Mouse (Mus musculus): ENCODE measurements around the gene Atp2b4. TPM values are rescaled to one million over a fixed set of nuclear protein-coding genes. Genes with fewer than 3 reads are reported as not detected.

Gene Atp2b4
- total RNA-seq, 1 experiment from 2014 or later: 16.7 TPM

DNA sequence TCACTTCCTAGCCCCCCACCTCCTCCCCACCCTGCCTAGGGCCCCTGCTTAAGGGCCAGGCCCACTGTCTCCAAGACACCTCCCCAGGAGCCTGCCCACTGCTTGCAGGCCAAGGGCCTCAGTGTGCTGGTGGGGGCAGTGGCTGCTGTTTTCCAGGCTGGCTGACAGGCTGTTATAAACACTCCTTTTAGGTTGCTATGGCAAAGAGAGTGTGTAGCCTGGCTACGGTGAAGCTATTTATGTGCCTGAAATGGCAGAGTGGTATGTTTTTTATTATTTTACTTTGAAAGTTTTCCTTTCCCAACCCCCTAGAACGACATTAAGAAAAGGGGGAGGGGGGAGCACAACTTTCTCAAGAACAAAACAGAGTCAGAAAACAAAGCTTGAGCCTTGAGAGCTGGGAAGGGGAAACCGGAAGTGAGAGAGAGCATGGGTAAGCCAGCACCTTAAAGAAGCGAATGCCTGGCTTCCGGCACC, 37.9 kb downstream of the Atp2b4 start:
- ATAC-seq (replicated peaks; ENCODE audit: insufficient number of reproducible peaks, low FRiP score, low TSS enrichment, poor library complexity, severe bottlenecking): no peak

DNA sequence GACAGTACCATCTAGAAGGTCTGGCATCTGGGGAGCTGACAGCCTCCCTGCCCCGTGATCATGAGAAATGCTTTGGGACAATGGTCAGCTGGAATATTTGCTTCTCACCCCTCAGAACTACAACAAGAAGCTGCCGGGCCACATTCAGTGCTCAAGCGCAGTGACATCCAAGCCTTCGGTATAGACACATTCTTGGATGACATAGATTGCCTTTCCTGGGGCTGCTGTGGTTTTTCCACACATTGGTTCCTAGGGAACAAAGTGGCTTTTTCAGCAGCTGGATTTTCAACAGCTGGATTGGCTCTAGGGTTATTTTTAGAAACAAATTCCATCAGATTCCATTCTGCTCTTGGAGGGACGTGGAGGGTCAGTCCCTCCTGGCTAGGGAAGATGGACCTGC, 39.6 kb downstream of the Atp2b4 start:
- ATAC-seq (replicated peaks; ENCODE audit: insufficient number of reproducible peaks, low FRiP score, low TSS enrichment, poor library complexity, severe bottlenecking): no peak

DNA sequence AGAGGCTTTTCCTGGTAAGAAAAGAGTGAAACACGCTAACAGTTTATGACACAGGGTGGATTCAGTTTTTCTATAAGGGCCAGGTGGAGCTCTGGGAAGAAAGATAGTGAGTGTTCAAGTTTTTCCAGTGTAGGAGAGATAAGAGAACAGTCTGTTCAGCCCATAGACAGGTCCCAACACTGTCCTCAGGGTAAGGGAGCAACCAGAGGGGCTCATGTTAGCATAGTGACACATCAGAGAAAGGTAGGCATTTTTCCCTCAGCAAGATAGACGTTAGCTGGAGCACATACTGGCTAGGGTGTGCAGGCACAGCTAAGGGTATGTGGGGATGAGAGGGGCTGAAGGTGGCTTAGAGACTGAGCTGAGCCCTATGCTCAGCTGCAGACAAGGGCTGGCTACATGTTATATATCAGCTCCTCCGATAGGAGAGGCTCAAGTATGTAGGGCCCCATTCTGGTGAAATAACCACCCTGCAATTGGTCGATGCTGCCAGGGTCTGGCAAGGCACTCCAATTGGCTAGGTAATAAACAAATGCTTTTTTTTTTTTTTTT, 46.4 kb downstream of the Atp2b4 start:
- no peak for ATAC-seq (replicated peaks; ENCODE audit: insufficient number of reproducible peaks, low FRiP score, low TSS enrichment, poor library complexity, severe bottlenecking)

- ATAC-seq (replicated peaks; ENCODE audit: insufficient number of reproducible peaks, low FRiP score, low TSS enrichment, poor library complexity, severe bottlenecking): no peak
These were observed 47.5 kb downstream of the Atp2b4 start for GRCm38 (mm10) chr1:133753325-133753724.

DNA sequence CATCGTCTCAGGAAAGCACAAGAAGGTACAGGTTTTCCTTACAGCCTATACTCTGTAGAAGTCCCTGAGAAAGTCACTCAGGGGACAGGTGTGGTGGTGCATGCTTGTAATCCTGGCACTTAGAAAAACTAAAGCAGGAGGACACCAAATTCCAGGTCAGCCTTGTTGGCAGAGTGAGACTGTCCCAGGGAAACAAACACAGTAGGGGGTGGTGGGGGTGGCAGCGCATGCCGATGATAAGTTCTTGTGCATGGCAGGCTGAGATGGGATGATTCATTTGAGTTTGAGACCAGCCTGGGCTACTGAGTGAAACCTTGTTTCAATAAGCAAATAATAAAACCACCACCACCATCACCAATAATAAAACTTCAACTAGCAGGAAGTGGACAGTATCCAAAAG, 49.2 kb downstream of the Atp2b4 start:
- no peak for ATAC-seq (replicated peaks; ENCODE audit: insufficient number of reproducible peaks, low FRiP score, low TSS enrichment, poor library complexity, severe bottlenecking)

GRCm38 (mm10) chr1:133749954-133750353, 50.9 kb downstream of the Atp2b4 start:
- no peak for ATAC-seq (replicated peaks; ENCODE audit: insufficient number of reproducible peaks, low FRiP score, low TSS enrichment, poor library complexity, severe bottlenecking)

GRCm38 (mm10) chr1:133745078-133745495, 55.8 kb downstream of the Atp2b4 start:
- no peak for ATAC-seq (replicated peaks; ENCODE audit: insufficient number of reproducible peaks, low FRiP score, low TSS enrichment, poor library complexity, severe bottlenecking)

DNA sequence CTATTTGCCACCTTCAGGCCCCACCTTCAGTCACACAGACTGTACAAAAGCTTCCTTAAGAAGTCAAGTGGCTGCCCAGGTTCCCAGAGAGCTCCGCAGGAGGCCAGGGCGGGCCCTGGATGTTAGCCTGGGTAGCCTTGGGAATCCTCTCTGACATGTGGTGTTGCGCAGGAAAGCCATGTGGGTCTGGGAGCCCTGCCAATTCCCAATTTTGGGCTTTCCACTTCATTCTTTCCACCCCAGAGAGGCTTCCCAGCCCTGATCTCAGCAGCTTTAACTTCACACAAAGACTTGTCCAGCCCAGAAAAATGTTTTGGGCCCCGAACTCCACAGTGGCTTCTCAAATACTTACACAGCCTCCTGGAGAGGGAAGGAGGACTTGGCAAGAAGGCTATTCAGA, 56.2 kb downstream of the Atp2b4 start:
- no peak for ATAC-seq (replicated peaks; ENCODE audit: insufficient number of reproducible peaks, low FRiP score, low TSS enrichment, poor library complexity, severe bottlenecking)

DNA sequence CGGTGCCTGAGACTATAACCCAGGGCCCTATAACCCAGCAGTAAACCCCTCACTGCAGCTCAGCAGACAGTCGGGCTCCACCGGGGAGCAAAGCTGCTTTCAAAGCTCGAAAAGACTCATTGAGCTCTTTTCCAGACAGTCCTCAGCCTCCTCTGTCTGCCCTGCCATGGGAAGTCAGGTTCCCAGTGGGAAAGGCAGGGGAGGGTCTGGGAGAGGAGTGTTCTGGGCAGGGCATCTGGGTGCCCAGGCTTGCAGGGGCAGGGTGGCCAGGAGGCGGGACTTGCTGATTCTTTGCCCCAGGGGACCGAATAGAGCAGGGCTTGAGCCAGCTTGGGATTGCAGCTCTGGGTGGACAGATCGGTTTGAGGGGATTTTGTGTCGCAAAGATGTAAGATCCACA, 58.3 kb downstream of the Atp2b4 start:
- ATAC-seq (replicated peaks; ENCODE audit: insufficient number of reproducible peaks, low FRiP score, low TSS enrichment, poor library complexity, severe bottlenecking): no peak

DNA sequence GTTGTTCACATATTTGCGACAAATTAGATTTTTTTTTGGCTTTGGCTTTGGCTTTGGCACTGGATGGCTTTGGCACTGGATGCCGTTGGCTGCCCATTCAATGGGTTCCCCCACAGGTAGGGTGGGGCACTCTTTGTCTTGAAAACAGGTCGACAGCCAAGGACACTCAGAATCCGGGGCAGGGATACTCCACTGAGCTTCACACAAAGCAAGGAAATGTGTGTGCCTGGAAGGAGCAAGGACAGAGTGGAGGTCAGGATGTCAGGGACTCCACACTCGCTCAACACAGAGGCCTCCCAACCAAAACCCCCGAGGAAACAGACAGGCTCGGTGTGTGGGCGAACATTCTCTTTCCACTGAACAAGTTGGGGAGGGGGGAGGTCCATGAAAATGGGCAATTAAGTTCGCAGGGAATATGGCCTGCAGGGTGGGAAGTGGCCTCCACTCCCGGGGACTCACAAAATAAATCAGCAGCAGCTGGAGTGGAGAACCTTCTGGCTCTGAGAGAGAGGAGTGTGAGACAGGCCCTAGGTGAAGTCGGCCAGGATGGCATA, 58.9 kb downstream of the Atp2b4 start:
- no peak for ATAC-seq (replicated peaks; ENCODE audit: insufficient number of reproducible peaks, low FRiP score, low TSS enrichment, poor library complexity, severe bottlenecking)

DNA sequence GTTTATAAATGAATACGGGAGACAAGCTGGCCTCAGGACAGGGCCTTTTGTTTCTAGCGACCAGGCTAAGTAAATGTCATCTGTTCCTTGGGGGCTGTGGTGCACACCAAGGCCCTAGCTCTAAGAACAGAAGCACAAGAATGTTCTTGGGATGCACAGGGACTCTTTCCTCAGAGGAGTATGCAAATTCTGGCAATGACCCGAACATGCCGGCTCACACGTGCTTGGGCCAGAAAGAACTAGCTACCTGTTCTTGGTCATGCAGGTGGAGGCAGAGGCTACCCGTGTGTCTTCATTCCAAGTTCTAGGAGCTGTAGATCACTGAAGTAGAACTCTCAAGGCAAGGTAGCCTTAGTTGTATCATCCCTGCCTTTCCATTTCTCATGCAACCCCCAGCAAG, 59.7 kb downstream of the Atp2b4 start:
- ATAC-seq (replicated peaks; ENCODE audit: insufficient number of reproducible peaks, low FRiP score, low TSS enrichment, poor library complexity, severe bottlenecking): no peak

- no peak for ATAC-seq (replicated peaks; ENCODE audit: insufficient number of reproducible peaks, low FRiP score, low TSS enrichment, poor library complexity, severe bottlenecking)
These were observed 64.2 kb downstream of the Atp2b4 start for GRCm38 (mm10) chr1:133736664-133737063.

DNA sequence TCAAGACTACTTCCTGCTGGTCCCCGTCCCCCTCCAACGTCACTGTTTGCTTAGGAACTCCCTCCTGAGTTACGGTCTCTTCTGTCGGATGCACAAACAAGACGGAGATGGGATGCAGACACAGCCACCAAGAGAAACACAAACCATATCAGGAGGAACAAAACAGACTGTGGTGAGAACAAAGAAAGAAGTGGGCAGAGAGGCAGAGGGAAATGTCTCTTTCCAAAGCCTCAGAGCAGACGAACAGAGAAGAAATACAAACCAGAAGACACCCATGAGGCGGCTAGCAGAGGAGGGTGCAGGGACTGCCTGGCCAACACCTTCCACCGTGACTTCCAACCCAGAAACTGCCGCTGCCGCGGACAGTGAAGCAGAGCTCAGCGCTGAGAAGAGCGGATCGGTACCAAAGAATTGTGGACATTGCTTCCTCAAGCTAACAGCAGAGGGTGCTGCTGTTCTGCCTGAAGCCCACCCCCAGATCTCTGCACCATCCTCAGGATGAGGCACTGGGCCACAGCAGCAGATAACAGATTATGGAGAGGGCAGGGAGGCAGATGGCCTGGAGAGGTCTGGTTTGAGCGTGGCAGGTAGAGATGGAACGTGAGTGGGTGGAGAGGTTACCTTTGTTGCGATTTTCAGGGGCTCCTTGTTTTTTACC, 64.7 kb downstream of the Atp2b4 start:
- ATAC-seq (replicated peaks; ENCODE audit: insufficient number of reproducible peaks, low FRiP score, low TSS enrichment, poor library complexity, severe bottlenecking): no peak

- ATAC-seq (replicated peaks; ENCODE audit: insufficient number of reproducible peaks, low FRiP score, low TSS enrichment, poor library complexity, severe bottlenecking): no peak
These were observed 68.0 kb downstream of the Atp2b4 start for GRCm38 (mm10) chr1:133732814-133733213.

DNA sequence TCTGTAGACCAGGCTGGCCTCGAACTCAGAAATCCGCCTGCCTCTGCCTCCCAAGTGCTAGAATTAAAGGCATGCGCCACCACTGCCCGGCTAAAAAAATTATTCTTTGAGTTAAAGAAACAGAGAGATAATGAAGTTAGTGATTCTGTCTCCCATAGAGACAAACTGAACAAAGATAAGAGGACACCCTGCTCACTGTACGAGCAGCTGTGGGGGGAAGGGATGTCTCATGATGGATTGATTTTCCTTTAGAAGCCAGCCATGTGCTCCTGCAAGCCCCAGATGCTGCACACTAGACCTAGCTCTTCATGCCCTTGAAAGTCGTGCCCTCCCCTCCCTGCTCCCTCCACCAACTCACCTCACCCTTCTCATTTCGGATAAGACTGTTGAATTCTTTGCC, 72.5 kb downstream of the Atp2b4 start:
- no peak for ATAC-seq (replicated peaks; ENCODE audit: insufficient number of reproducible peaks, low FRiP score, low TSS enrichment, poor library complexity, severe bottlenecking)

- ATAC-seq (replicated peaks; ENCODE audit: insufficient number of reproducible peaks, low FRiP score, low TSS enrichment, poor library complexity, severe bottlenecking): no peak
These were observed 80.5 kb downstream of the Atp2b4 start for GRCm38 (mm10) chr1:133720342-133720741.

- no peak for ATAC-seq (replicated peaks; ENCODE audit: insufficient number of reproducible peaks, low FRiP score, low TSS enrichment, poor library complexity, severe bottlenecking)
These were observed 82.1 kb downstream of the Atp2b4 start for GRCm38 (mm10) chr1:133718786-133719185.

GRCm38 (mm10) chr1:133718296-133718695, 82.5 kb downstream of the Atp2b4 start:
- no peak for ATAC-seq (replicated peaks; ENCODE audit: insufficient number of reproducible peaks, low FRiP score, low TSS enrichment, poor library complexity, severe bottlenecking)

DNA sequence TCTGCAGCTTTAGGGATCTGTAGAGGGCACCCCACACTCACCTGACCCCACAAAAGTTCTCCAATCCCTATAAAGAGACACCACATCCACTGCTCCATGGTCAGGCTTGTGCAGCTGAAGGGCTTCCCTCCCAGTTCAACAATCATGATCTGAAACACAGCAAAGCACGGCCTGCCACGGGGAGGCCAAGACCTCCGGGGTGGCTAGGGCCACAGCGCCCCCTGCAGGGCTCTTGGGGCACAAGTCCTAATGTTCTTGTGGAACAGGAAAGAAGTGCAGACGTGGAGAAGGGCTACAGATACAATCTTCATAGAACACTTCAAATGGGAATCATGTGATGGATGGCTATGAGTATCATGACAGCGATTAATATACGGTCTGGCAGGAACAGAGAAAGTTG, 84.4 kb downstream of the Atp2b4 start:
- ATAC-seq (replicated peaks; ENCODE audit: insufficient number of reproducible peaks, low FRiP score, low TSS enrichment, poor library complexity, severe bottlenecking): peak; percentile 57

GRCm38 (mm10) chr1:133715191-133715590, 85.7 kb downstream of the Atp2b4 start:
- ATAC-seq (replicated peaks; ENCODE audit: insufficient number of reproducible peaks, low FRiP score, low TSS enrichment, poor library complexity, severe bottlenecking): no peak

Measured in monocyte, adult 5-6 weeks (primary cell).